Mouse (Mus musculus) ES-E14 (cell line): ENCODE measurements at regions not wholly inside any gene's neighbourhood (a gene's known extent, or its start where the extent isn't known, plus 50 kb on each side); places are given as distances from the start of the nearest gene placed in this dataset.

ENCODE experiments used
- HCFC1 ChIP-seq: IDR thresholded peaks from 2 replicates; pipeline ENCODE4 v1.6.1; 2012; ENCODE audit warnings: low read length, inconsistent platforms, borderline replicate concordance; ENCODE audit not compliant: insufficient read depth
- ZNF384 ChIP-seq: IDR thresholded peaks from 2 replicates; pipeline ENCODE4 v1.6.1; 2012; ENCODE audit warnings: low read depth, low read length, inconsistent platforms

GRCm38 (mm10) chr5:97669726-97670125, 212.9 kb upstream of the Gk2 start:
- no peak for TF ChIP-seq HCFC1
- TF ChIP-seq ZNF384: no peak
